Mouse (Mus musculus): ENCODE measurements around the gene Rpl38. TPM values are rescaled to one million over a fixed set of nuclear protein-coding genes. Genes with fewer than 3 reads are reported as not detected.

Gene Rpl38
- total RNA-seq, 2 experiments from 2014 or later: 800 to 850 TPM

DNA sequence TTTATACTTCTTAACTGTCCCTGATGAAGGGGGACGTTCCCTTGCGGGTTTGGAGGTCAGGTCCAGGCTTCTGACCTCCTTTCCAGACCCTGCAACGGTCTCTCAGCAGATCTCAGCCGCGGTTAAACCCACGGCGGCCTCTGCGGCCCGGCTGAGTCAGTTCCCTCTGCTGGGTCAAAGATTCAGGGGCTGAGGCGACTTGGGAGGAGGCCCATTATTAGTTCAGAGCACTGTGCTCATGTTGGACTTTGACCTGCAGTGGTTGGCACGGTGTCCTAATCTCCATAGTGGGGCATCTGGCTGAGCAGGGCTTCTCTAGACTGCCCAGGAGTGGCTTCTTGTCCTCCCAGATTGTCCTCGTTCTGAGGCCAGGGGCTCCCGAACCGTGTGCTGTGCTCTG is 8.1 kb downstream of the Rpl38 start:
- DNase-seq (ENCODE audit: low spot score in 2 of 2): no peak

DNA sequence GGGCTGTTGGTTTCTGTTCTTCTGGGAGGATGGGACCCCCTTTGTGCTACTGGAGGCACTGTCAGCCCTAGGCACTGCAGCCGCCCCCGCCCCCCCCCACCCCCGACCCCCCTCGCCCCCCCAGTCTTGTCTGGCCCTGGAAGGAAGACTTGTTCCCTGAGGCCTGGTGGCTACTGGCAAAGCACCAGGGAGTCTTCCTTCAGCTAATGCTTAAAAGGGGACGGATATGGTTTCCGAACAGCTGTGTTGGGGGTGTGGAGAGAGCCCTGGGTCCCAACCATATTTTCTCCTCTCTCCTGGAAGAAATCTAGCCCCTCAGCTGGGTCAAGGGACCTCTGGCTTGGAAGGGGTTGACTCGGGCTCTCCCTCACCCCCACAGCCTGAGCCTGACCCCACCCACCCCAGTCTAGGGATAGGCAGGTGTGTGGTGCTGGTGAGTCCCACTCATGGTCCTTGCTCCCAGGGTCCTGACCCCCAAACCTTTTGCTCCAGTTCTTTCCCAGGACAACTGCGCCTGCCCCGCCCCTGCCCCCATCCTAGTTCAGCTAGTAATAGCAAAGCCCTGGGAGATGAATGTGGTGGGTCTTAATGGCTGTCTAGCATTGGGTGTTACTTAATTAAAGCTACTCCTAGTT is 8.7 kb downstream of the Rpl38 start:
- DNase-seq (ENCODE audit: low spot score in 2 of 2): no peak

DNA sequence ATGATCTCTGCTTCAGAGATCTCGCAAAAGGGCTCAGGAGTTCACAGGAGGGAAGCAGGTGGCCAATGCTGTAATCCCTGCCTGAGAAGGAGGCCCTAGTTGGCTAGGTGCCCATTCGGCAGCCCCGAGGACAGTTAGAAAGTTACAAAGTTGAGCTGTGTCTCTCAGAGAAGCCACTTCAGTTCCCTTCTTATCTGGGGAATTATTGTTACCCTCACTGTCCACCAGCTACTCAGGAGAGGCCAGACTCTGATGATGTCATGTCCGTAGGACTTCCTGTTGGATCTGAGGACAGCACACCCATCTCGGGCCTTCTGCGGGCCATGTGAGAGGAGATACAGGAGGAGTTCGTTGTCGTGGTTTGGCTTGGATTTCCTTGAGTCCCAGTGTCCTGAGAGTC is 11.3 kb downstream of the Rpl38 start:
- no peak for DNase-seq (ENCODE audit: low spot score in 2 of 2)

DNA sequence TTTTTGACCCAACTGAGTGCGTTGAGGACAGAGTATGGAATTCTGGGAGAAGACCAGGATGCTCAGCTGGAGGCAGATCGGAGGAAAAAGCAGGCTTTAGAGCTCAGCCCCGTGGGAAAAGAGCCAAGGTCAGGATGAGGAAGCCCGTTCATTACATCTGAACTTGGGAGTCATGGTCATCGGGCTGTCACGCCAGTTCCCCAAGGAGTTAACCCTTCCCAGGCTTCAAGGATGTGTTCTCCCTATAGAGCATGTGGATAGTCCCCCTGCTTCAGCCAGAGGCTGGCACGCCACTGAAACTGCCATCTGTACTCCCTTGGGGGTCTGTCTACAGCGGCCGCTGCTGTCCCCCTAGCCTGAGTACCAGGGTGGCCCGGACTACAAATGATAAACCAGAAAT is 12.0 kb downstream of the Rpl38 start:
- DNase-seq (ENCODE audit: low spot score in 2 of 2): no peak

DNA sequence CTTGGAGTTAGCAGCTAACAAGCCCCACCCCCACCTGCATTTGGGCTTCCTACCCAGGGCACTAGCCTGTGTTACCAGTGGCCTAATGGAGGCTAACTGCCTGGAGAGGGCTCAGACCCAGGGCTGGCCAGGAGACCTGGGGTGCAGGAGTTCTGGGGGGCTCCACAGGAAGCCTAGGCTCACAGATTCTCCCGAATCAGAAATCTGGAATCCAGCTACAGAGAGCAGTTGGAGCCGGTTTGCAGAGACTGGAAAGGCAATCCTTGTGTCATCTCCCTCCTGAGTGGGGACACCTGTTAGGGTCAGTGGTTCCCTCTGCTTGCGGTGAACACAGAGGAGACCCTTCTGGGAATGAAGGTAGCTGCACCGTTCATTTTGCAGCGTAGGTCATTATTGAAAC is 12.7 kb downstream of the Rpl38 start:
- DNase-seq (ENCODE audit: low spot score in 2 of 2): no peak

DNA sequence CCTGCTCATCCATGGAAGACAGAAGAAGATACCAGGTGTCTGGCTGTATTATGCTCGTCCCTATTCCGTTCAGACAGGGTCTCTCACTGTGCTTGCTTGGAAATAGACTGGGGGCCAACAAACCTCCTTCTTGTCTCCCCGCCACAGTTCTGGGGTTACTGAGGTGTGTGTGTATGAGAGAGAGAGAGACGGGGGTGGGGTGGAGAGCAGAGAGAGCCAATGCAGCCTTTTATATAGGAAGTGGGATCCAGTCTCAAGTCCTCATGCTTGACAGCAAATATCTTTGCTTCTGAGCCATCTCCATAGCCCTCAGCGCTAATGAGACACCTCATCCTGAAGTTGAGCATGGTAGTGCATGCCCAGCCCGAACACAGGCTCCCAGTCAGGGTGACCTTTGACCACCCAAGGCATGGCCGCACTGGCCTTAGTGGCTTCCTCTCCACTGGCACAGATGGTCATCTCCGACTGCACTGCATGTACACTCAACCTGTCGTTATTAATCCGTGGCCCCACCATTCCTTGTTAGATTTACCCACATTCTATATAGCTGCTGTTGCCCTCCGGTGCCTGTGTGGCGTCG is 14.1 kb downstream of the Rpl38 start:
- no peak for DNase-seq (ENCODE audit: low spot score in 2 of 2)

DNA sequence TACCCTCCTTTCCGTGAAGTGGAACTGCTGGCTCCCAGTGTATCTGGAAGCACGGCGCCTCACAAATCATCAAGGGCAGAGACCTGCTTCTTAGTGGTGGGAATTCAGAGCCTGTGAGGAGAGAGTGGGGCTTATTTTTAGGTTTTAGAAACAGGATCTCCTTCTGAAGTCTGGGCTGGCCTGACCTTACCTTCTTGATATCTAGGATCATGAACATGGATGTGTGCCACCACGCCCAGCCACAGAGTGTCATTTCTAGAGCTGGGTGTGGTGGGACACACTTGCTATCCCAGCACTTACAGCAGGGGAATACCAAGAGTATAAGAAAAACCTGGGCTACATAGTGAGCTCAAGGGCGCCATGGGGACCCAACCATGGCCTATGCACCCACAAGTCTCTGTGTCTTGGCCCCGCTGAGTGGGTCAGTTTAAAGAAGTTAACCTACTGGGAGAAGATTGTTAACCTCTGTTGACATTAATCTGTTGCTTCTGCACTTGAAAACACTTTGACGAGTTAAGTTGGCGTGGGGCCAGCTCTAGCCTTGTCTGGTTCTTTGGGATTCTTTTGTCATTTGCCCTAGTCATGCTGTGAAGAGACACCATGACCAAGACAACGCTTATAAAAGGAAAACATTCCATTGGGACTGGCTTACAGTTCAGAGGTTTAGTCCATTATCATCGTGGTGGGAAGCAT is 14.9 kb downstream of the Rpl38 start:
- DNase-seq (ENCODE audit: low spot score in 2 of 2): no peak

DNA sequence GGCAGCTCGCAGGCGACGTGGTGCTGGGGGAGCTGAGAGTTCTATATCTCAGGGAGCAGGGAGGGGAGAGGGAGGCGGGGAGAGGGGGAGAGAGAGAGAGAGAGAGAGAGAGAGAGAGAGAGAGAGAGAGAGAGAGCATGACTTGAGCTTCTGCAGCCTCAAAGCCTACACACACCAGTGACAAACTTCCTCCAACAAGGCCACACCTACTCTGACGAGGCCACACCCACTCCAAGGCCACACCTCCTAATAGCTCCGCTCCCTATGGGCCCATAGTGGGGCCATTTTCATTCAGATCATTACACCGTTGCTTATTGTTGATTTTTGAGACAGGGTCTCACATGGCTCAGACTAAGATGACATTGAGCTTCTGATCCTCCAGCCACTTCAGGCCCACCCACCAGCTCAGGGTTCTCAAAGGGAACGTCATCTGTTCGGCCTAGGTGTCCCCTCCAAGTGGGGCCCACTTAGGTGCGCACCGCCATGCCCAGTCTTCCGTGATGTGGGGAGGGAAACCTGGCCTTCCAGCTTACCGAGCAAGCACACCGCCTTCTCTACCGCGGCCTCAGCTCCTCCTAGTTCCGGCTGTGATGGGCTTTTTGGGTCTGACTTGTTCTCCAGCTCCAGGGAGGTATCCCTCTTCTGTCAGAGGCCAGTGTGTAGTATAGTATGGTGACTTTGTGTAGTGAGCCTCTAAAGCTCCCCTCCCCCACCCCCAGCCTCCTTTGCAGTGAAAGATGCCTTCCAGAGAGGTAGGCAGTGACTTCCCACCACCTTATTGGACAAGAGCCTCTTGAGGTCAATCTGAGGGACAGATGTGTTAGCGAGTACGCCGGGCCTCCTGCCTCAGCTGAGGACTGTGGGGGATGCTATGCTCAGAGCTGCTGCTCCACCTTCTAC is 15.6 kb downstream of the Rpl38 start:
- no peak for DNase-seq (ENCODE audit: low spot score in 2 of 2)

DNA sequence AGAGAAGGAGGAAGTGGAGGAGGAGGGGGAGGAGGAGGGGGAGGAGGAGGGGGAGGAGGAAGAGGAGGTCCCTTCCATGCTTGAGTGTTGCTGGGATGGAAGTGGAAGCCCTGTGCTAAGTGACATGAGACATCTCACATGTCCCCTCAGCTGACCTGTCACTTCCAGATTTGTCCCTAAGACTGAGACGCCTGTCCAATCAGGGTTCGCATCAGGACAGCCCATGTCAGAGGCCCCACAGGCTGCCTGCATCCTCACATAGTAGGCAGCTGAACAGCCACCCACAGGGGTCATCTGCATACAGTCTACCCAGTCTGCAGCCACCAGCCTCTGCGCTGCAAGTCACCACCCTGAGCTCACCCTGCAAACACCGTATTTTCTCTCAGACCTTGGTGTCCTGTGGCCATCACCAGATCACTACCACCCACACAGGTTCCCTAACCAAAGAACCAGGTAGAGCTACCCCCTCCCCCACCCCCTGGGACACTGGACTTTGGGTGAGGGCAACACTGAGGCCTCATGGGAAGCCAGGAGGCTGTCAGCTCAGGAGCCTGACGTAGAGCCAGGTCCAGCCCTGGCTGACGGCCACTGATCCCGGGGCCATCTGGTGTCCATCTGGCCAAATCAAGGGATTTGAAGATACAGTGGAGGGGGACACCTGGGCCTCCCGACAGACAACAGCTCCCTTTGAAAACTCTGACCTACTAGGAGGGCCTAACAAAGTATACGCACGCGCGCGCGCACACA is 16.5 kb downstream of the Rpl38 start:
- no peak for DNase-seq (ENCODE audit: low spot score in 2 of 2)

DNA sequence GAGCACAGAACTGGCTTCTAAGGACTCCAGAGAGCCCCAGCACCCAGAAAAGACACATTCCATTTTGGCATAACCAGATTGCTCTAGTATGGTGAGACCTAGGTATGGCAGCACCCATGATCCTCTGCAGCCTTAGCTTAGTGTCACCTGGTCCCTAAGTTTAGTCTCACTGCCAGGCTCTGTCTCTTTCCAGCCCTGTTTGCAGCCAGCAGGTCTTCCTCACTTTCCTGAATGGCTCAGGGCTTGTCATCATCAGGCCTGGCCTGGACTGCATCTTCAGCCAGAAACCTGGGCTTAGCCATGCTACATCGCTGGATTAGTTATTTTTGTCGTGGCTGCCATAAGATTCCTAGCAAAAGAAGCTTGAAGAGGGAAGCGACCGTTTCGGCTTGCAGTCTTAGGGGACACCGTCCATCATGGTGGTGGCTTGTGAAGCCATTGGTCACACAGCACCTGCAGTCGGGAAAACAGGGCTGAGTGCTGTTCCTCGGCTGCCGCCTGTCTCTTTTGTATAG is 17.3 kb downstream of the Rpl38 start:
- DNase-seq (ENCODE audit: low spot score in 2 of 2): no peak

DNA sequence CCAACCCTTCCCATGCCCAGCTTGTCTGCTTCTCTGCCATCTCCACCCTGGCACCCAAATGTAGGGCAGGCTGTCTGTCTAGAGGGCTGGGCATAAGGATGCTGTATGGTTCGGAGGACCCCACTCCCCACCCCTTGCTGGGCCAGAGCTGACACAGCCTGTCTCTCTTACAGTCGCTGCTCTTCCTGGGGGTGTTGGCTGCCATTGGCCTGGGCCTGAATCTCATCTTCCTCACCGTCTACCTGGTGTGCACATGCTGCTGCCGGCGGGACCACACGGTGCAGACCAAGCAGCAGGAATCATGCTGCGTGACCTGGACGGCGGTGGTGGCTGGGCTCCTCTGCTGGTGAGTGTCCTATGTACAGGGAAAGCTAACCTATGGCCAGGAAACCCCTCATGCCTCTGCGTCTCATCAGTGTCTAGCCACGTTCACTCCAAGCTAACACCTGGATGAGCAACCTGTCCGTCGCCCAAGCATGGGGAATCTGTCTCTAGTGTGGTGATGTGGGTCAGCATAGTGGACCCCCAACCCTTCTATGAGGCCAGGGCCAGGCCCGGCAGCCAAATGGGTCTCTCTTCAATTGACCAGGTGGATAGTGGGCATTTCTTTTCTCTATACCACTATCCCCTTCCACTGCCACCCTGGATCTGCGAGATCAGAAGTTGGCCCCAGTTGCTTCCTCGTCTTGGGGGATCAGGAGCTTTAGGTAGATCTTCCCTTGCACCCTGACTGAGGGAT is 18.1 kb downstream of the Rpl38 start:
- no peak for DNase-seq (ENCODE audit: low spot score in 2 of 2)

DNA sequence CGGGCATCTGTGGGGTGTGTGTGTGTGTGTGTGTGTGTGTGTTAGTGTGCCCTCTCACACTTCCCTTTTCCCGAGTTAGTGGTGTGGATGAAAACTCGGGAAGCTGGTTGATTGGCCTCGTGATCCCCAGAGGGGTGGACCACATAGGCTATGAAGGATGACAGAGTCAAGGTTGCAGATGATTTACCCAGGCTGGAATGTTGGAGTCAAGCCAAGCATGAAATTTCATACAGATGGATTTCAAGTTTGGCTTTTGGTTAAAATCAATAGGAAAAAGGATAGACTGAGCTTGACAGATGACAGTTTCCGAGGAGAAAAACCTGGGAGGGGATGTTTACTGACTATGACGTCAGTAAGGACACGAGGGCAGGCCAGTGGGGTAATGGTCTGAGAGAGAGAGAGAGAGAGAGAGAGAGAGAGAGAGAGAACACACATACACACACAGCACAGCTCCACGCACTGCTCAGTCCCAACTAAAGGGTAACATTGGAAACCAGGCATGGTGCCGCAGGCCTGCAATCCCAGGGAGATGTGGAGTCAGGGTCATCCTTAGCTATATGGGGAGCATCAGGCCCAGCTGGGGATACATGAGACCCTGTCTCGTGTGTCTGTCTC is 19.4 kb downstream of the Rpl38 start:
- no peak for DNase-seq (ENCODE audit: low spot score in 2 of 2)

DNA sequence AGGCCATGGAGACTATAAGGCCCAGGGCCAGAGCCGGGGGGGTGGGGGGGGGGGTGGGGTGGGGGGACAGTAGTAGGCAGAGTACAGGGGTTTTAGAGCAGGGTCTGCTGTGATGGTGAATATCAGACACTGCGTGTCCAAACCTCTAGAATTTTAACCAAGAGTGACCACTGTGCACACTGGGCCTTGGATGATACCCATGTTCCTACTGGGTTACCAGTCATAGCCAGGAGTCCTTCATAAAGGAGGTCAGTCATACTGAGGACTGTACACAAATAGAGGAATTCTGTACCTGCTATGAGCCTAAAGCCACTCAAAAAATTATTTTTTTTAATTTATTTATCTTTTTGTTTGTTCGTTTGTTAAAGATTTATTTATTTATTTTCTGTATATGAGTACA is 20.4 kb downstream of the Rpl38 start:
- no peak for DNase-seq (ENCODE audit: low spot score in 2 of 2)

DNA sequence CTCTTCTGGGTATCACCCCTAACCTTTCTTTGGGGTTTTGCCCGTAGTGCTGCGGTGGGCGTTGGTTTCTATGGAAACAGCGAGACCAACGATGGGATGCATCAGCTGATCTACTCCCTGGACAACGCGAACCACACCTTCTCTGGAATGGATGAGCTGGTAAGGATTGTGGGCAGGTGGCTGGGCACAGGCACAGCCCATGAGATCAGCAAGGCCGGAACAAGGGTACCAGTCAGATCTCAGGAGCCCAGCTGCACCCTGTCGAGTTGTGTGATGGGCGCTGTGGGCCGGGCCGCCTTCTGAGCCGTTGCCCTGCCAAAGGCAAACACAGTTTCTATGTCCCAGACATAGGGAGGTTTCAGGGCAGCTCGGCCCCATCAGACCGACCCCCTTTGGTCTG is 21.9 kb downstream of the Rpl38 start:
- DNase-seq (ENCODE audit: low spot score in 2 of 2): no peak

DNA sequence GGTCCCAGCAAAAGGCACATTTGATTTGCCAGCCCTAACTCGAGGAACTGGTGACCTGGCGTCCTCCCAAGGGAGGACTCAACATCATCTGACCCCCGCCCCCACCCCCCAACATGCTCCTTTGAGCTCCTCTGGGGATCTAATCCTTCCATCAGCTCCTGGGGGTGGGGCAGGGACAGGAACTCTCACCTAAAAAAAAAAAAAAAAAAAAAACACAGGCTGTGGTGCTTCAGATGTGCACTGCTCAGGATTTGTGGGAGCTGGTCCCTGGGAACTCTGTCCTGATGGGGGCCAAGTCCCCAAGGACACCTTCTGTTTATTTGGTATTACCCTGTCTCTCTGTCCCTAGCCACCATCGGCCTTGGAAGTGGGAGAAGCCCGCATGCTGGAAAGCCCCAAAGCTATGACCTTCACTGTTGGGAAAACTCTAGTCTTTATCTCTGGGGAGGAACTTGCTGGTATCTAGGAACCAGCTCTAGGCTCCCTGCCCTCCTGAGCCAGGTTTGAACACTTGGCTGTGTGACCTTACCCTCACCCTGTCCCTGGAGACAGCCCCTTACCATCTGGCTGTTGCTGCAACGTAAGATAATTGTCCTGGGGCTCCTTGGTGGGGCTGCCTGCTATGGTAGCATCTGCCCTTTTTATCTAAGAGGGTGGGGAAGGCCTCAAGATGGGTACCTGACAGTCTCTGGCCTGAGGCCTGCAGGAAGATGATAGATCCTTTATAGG is 23.3 kb downstream of the Rpl38 start:
- no peak for DNase-seq (ENCODE audit: low spot score in 2 of 2)

DNA sequence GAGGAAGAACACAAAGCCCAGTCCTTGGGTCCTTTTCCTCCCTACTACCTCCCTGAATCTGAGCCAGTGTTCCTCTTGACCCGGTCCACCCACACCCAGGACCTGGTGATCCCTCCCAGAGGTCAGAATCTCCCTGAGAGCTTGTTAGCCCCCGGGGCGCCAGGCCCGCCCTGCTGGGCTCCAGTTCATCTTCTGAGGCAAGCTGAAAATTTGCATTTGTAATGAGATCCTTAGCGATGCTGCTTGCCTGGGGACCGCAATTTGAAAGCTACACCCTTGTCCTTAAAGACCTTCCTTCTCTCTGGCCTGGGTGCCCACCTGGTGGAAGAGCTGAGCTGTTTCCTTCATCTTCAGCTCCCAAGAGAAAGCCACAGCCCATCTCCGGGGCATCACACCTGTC is 24.3 kb downstream of the Rpl38 start:
- DNase-seq (ENCODE audit: low spot score in 2 of 2): no peak

DNA sequence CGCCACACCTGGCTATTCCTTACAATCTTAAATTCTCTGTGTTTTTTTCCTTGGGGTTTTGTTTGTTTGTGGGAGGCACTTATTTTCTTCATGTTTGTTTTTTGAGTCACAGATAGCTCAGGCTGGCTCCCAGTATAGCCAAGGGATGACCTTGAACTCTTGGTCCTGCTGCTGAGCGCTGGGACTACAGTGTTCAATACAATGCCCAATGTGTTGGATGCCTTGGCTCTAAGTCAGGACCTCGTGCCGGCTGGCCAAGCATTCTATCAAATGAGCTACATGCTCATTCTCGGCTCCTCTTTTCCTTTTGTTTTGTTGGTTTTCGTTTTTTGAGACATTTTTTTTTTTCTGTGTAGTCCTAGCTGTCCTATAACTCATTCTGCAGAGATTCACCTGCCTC is 25.1 kb downstream of the Rpl38 start:
- DNase-seq (ENCODE audit: low spot score in 2 of 2): no peak

DNA sequence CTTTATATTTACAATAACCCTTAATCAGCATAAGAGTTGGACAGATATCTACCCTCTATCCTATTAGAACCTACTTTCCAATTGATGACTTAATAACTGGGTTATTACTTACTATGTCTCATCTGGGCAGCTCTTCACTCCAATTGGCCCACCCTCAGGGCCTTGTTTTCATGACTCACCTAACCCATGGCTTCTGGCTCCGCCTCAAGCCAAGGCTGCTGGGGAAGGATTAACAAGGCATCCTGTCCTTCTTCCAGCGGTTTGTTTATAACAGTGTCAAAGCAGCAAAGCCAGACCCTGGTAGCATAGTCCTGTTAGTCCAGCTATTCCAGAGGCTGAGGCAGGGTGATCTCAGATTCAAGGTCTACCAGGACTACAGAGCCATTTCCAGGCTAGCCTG is 26.1 kb downstream of the Rpl38 start:
- DNase-seq (ENCODE audit: low spot score in 2 of 2): no peak

DNA sequence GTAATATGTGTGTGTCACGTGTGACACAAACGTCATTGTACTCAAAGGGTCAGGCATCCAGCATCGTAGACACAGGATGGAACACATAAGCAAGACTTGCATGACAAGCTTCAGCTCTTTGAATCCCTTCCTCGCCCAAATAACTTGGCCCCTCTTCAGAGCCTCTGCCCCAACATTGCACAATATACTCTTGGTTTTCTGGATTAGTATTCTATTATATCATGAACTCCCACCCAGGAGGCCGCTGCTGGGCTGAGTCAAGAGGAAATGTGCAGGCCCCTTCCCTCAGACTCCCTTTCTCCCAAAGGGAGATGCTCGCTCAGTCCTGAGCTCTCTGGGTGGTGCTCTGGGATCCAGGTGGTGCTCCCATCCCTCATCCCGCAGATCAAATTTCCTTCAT is 30.2 kb downstream of the Rpl38 start:
- no peak for DNase-seq (ENCODE audit: low spot score in 2 of 2)
